Mouse (Mus musculus): Measurements from ENCODE around the gene Dcaf17.

Dcaf17 gene

DNA sequence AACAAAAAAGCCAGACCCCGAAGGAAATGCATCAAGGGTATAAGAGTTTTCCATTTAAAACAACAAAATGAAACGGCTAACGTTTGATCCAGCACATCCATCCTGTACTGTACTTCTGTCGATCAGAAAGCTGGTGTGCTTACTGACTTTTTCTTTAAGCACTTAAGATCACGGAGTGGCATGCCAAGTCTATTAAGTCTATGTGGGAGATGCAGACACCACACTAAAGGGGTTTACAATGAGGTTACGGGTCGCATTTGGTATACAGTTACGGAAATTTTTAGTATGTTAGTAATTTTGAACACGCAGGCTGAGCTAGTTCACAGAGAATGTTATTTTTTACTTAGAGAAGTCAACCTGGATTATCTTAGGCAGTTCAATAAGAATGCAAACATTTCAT is 412 bp upstream of the Dcaf17 start:
- DNase-seq (ENCODE audit: low read depth) = no peak

GRCm38 (mm10) chr2:71056115-71056835 is 1.1 kb downstream of the Dcaf17 start:
- DNase-seq (ENCODE audit: low read depth) = no peak

GRCm38 (mm10) chr2:71071601-71072000 is 16.5 kb downstream of the Dcaf17 start:
- DNase-seq (ENCODE audit: low read depth) = no peak

- DNase-seq (ENCODE audit: low read depth) = no peak
Measured at GRCm38 (mm10) chr2:71073330-71073729, 18.2 kb downstream of the Dcaf17 start.

DNA sequence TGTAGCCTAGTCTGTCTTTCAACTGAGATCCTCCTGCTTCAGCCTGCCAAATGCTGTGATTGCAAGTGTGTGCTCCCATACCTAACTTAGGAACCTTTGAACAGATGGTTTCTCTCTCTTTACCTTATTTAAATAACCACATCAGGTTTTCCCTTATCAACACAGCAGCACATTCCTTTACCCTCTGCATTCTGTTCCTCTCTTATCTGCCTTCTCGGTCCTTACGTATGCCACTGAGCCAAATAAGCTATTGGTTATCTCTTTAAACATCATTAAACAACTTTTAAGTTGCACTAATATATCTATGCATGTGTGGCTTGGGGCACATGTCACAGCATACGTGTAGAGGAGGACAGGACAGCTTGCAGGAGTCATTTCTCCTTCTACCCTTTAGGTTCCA is 18.7 kb downstream of the Dcaf17 start:
- DNase-seq (ENCODE audit: low read depth) = no peak

GRCm38 (mm10) chr2:71082416-71082815 is 27.3 kb downstream of the Dcaf17 start:
- no peak for DNase-seq (ENCODE audit: low read depth)

DNA sequence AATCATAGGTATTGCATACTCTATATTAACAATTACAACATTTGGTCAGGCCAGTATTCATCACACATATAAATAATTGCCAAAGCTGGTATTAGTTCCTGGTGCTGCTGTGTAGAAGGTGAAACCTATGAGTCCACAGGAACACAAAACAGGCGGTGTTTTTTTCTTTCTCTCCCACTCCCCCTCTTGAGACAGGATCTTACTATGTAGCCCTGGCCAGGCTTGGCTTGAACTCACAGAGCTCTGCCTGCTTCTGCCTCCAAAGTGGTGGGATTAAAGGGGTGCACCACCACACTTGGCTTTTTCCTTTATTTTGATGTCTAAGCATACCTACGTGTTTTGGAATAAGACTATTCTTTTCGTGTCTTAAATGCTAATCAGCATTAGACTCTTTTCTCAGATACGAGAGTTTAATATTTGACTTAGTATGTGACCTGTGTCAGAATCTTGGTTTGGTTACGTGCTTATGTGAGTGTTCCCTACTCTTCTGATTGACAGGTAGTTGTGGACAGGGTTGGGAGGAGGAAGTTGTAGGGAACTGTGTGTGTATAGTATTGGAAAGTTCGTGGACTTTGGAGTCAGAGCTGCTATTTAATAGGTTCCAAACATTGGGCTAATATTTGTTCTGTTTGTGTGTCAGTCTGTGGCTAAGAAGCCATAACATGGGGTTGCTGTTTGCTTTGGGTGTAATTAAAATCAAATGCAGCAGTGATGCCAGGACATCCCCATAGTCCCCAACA is 28.5 kb downstream of the Dcaf17 start:
- DNase-seq (ENCODE audit: low read depth) = no peak

DNA sequence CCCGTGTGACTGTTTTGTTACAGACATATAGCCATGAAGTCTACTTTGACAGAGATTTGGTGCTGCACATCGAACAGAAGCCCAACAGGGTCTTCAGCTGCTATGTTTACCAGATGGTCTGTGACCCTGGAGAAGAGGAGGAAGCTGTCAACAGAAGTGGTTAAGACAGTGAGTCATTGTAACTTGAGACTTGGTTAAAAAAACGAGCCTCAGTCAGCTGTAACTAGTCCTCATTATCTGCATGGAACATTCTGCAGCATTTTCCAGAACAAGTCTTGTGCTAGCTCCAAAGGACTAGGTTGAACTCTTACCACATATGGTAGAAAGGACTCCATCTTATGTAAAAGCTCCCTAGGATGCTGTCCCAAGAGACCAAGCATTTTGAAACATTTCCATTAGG is 34.6 kb downstream of the Dcaf17 start:
- no peak for DNase-seq (ENCODE audit: low read depth)

GRCm38 (mm10) chr2:71090660-71091445 is 35.7 kb downstream of the Dcaf17 start:
- DNase-seq (ENCODE audit: low read depth) = no peak

DNA sequence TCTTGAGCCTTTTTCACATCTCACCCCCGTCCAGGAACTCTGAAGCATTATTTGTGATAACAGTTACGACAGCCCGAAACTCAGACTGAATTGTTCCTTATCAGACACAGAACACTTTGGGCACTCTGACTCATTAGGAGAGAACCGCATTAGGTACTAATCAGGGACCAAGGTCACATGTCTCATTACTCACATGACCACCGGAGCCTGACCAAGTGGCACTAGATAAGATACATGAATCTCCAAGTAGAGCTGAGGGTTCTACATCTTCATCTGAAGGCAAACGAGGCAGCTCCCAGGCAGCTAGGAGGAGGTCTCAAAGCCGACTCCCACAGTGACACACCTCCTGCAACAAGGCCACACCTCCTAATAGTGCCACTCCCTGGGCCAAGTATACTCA is 41.0 kb downstream of the Dcaf17 start:
- DNase-seq (ENCODE audit: low read depth) = no peak

- DNase-seq (ENCODE audit: low read depth) = no peak
Measured at GRCm38 (mm10) chr2:71102621-71103291, 47.6 kb downstream of the Dcaf17 start.

GRCm38 (mm10) chr2:71103292-71103680 is 48.2 kb downstream of the Dcaf17 start:
- no peak for DNase-seq (ENCODE audit: low read depth)

DNA sequence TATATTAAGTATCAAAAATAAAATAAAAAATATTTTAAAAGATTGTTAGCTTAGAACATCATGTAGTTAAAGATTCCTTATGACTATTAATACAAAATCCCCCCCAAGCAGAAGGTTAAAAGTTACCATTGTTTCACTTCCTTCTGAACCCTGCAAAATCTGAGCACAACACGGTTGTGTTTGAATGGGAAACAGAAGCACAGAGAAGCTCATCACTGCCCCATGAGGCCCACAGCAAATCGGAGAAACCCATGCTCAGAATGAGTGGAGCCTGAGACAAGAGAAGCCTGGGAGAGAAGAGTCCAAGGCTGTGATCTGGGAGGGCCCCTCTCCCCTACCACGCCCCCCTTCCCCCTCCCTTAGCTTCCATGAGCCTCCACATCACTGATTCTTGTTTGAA is 49.6 kb downstream of the Dcaf17 start:
- DNase-seq (ENCODE audit: low read depth) = no peak

- no peak for DNase-seq (ENCODE audit: low read depth)
Measured at GRCm38 (mm10) chr2:71105469-71106215, 50.5 kb downstream of the Dcaf17 start.

DNA sequence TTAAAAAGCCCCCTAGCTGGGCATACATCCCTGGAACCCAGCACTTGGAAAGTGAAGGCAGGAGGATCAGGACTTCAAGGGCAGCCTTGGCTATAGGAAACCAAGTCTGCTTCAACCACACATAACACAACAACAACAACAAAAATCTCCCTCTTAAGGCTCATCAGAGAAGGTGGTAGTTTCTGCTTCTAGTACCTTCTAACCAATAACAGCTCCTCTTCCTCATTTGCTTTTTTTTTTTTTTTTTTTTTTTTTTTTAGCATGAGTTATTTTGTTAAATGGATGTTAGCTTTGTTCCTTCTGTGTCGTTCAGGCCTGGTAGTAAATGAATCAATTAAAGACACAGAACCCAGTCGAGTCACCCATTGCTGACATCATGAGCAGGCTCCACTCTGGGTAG is 52.1 kb downstream of the Dcaf17 start:
- no peak for DNase-seq (ENCODE audit: low read depth)

GRCm38 (mm10) chr2:71108541-71108940 is 53.4 kb downstream of the Dcaf17 start:
- DNase-seq (ENCODE audit: low read depth) = no peak

GRCm38 (mm10) chr2:71113489-71114171 is 58.5 kb downstream of the Dcaf17 start:
- no peak for DNase-seq (ENCODE audit: low read depth)

DNA sequence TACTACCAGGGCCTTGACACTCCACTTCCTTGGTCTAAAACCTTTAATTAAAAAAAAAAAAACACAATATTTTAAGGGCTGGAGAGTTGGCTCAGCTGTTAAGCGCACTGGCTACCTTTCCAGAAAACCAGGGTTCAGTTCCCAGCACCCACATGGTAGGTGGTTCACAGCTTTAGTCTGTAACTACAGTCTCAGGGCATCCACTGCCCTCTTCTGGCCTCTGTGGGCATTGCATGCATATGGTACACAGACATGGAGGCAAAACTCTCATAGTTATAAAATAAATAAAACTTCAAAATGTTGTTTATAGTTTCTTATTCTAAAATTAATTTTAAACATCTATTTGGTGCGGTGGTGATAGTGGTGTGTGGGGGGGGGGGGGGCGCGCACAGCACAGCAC is 61.0 kb downstream of the Dcaf17 start:
- DNase-seq (ENCODE audit: low read depth) = no peak

GRCm38 (mm10) chr2:71117797-71118708 is 62.9 kb downstream of the Dcaf17 start, which contains the start of gene Cybrd1:
Gene Cybrd1, plus strand, starts transcription at chr2:71117923.
- DNase-seq (ENCODE audit: low read depth) = peak; percentile 20

DNA sequence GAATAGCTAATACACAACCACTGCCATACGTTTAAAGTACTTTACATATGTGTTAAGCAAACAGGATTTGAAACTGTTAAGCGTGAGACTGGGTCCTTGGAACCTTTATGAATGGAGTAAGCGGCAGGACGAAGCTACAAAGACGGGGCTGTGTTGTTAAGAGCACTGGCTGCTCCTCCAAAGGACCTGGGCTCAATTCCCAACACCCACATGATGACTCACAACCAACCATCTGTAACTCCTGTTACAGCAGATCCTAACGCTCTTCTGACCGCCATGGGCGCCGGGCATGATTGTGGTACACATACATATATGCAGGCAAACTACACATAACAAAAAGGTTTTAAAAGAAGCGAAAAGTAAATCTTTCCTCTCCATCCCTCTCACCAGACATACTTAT is 65.7 kb downstream of the Dcaf17 start:
- peak; percentile 40 for DNase-seq (ENCODE audit: low read depth)
